Mouse (Mus musculus): ENCODE results near the gene Mbl2. TPM values are rescaled to one million over a fixed set of nuclear protein-coding genes. Genes with fewer than 3 reads are reported as not detected.
"Not testable (repeated sequence)": the region's sequence is repeated elsewhere in the genome, so short reads cannot be mapped to it uniquely, and the experiment has no call there.

Gene Mbl2
- total RNA-seq, 1 experiment = 0.18 TPM

DNA sequence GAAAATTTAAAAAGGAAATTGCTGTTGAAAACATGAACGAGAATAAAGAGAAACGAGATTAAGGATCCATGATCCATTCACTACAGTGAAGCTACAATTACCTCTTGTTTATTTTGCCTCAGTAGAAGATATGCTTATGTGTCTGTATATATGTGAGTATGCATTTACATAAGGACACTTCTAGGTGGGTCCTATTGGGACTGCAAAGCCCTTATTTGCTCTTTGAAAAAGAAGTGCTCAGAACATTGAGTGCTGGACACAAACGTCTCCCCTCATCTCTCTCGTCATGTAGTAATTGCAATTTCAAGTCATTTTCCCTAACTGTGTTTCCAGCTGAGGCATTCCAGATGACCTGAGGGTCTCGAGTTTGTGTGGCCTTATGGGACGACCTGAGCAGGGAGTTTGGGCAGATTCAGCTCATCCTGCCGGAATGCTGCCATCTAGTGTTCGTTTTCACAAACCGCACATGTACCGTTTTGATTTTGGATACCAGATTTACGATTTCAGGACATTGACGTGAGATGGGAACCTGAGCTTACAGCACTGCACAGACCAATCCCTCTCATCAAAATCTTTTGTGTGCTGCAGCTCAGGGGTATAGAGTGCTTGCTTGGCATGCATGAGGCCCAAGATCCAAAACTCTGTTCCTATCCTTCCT is 27.5 kb upstream of the Mbl2 start:
- peak; percentile 62 for DNase-seq (ENCODE audit: low read depth, low spot score)
- TF ChIP-seq ZC3H11A (IDR thresholded peaks at IDR 0.05; ENCODE audit: borderline replicate concordance, low read depth, low read length) (peak; percentile 88), MAFK (IDR thresholded peaks at IDR 0.05; ENCODE audit: insufficient read depth, low read depth, low read length) (no peak)
- in situ Hi-C loops (cut with MboI; ENCODE audit: low sequenced_read_pairs in 2 of 2, unreplicated experiment in 2 of 2) = no loop called here

GRCm38 (mm10) chr19:30205874-30206273 is 26.9 kb upstream of the Mbl2 start:
- H3K4me1 ChIP-seq (ENCODE audit: control insufficient read depth in 2 of 2, insufficient read depth in 2 of 2, low read length in 2 of 2, poor library complexity in 1 of 2) = peaks cover 0 to 3% of the 10 kb centered on the region in 2 experiments; a peak in 2 of 4 replicates
- no peak overlapping the region for H3K9ac ChIP-seq (ENCODE audit: insufficient read depth, low read depth, low read length, poor library complexity, severe bottlenecking)
- H3K27ac ChIP-seq (ENCODE audit: insufficient read depth, low read depth, low read length, poor library complexity, severe bottlenecking) = no peak overlapping the region
- in situ Hi-C loops (cut with MboI; ENCODE audit: low sequenced_read_pairs in 2 of 2, unreplicated experiment in 2 of 2) = no loop called here
- H3K4me3 ChIP-seq (ENCODE audit: insufficient read depth in 1 of 2, low read depth in 1 of 2, low read length in 2 of 2, poor library complexity in 1 of 2, severe bottlenecking in 1 of 2) = no peak overlapping the region
- H3K36me3 ChIP-seq (ENCODE audit: control insufficient read depth, insufficient read depth, low read length, poor library complexity, severe bottlenecking) = no peaks in the 10 kb centered on the region
- DNase-seq (ENCODE audit: low read depth, low spot score) = no peak
- H3K9me3 ChIP-seq (ENCODE audit: control insufficient read depth, insufficient read depth, low read depth, low read length) = no peaks in the 10 kb centered on the region
- no peak for TF ChIP-seq CHD2 (IDR thresholded peaks at IDR 0.05; ENCODE audit: low read depth, low read length)
- no peak for TF ChIP-seq MAFK (IDR thresholded peaks at IDR 0.05; ENCODE audit: insufficient read depth, low read depth, low read length)
- TF ChIP-seq ZC3H11A (IDR thresholded peaks at IDR 0.05; ENCODE audit: borderline replicate concordance, low read depth, low read length) = no peak
- TF ChIP-seq ZNF384 (IDR thresholded peaks at IDR 0.05; ENCODE audit: low read depth, low read length) = no peak
- TF ChIP-seq HCFC1 (IDR thresholded peaks at IDR 0.05; ENCODE audit: borderline replicate concordance, insufficient read depth, low read length) = no peak

More for the DNA sequence above, 27.5 kb upstream of the Mbl2 start:
- Histone ChIP-seq H3K36me3 (ENCODE audit: control insufficient read depth, insufficient read depth, low read length, poor library complexity, severe bottlenecking) (no peaks in the 10 kb centered on the region), H3K27ac (ENCODE audit: insufficient read depth, low read depth, low read length, poor library complexity, severe bottlenecking) (no peak overlapping the region), H3K9ac (ENCODE audit: insufficient read depth, low read depth, low read length, poor library complexity, severe bottlenecking) (no peak overlapping the region), H3K4me1 (ENCODE audit: control insufficient read depth in 2 of 2, insufficient read depth in 2 of 2, low read length in 2 of 2, poor library complexity in 1 of 2) (peaks cover 0 to 3% of the 10 kb centered on the region in 2 experiments; a peak in 2 of 4 replicates), H3K9me3 (ENCODE audit: control insufficient read depth, insufficient read depth, low read depth, low read length) (no peaks in the 10 kb centered on the region), H3K4me3 (ENCODE audit: insufficient read depth in 1 of 2, low read depth in 1 of 2, low read length in 2 of 2, poor library complexity in 1 of 2, severe bottlenecking in 1 of 2) (no peak overlapping the region)

DNA sequence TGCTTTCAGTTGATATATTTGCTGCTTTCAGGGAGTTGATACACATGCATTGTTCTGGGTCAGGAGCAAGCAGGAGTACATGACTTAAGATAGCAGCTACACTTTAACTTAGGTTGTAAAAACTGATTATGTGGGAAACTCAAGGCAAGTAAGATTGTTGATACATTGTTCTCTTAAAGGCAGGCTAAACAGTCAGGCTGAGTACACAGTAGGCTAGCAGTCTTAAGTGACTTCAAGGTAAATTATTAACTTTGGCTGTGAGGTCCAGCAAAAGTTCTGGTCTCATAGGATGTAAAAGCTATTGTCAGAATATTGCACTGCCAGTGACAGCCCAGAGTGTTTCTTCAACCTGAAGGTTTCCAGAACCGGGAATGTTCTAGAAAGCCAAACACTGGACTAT is 25.8 kb upstream of the Mbl2 start:
- H3K36me3 ChIP-seq (ENCODE audit: control insufficient read depth, insufficient read depth, low read length, poor library complexity, severe bottlenecking) = no peaks in the 10 kb centered on the region
- no peak overlapping the region for H3K27ac ChIP-seq (ENCODE audit: insufficient read depth, low read depth, low read length, poor library complexity, severe bottlenecking)
- no peak overlapping the region for H3K9ac ChIP-seq (ENCODE audit: insufficient read depth, low read depth, low read length, poor library complexity, severe bottlenecking)
- H3K4me3 ChIP-seq (ENCODE audit: insufficient read depth in 1 of 2, low read depth in 1 of 2, low read length in 2 of 2, poor library complexity in 1 of 2, severe bottlenecking in 1 of 2) = no peak overlapping the region
- in situ Hi-C loops (cut with MboI; ENCODE audit: low sequenced_read_pairs in 2 of 2, unreplicated experiment in 2 of 2) = no loop called here
- TF ChIP-seq CHD2 (IDR thresholded peaks at IDR 0.05; ENCODE audit: low read depth, low read length) = no peak
- TF ChIP-seq ZNF384 (IDR thresholded peaks at IDR 0.05; ENCODE audit: low read depth, low read length) = no peak
- no peak for TF ChIP-seq ZC3H11A (IDR thresholded peaks at IDR 0.05; ENCODE audit: borderline replicate concordance, low read depth, low read length)
- TF ChIP-seq MAFK (IDR thresholded peaks at IDR 0.05; ENCODE audit: insufficient read depth, low read depth, low read length) = no peak
- no peak for TF ChIP-seq HCFC1 (IDR thresholded peaks at IDR 0.05; ENCODE audit: borderline replicate concordance, insufficient read depth, low read length)
- no peaks in the 10 kb centered on the region for H3K9me3 ChIP-seq (ENCODE audit: control insufficient read depth, insufficient read depth, low read depth, low read length)
- no peak for DNase-seq (ENCODE audit: low read depth, low spot score)
- H3K4me1 ChIP-seq (ENCODE audit: control insufficient read depth in 2 of 2, insufficient read depth in 2 of 2, low read length in 2 of 2, poor library complexity in 1 of 2) = peaks cover 0 to 3% of the 10 kb centered on the region in 2 experiments; a peak in 2 of 4 replicates

DNA sequence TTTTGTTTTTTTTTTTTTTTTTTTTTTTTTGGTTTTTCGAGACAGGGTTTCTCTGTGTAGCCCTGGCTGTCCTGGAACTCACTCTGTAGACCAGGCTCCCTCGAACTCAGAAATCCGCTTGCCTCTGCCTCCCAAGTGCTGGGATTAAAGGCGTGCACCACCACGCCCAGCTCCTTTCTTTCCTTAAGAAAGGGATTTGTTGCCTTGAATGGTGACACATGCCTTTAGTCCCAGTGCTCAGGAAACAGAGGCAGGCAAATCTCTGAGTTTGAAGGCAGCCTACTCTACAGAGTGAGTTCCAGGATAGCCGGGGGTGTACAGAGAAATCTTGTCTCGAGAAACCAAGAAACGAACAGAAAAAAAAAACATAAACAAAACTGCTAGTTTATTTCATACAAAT is 23.7 kb upstream of the Mbl2 start:
- H3K27ac ChIP-seq (ENCODE audit: insufficient read depth, low read depth, low read length, poor library complexity, severe bottlenecking); in situ Hi-C loops (cut with MboI; ENCODE audit: low sequenced_read_pairs in 2 of 2, unreplicated experiment in 2 of 2); H3K9ac ChIP-seq (ENCODE audit: insufficient read depth, low read depth, low read length, poor library complexity, severe bottlenecking); H3K4me3 ChIP-seq (ENCODE audit: insufficient read depth in 1 of 2, low read depth in 1 of 2, low read length in 2 of 2, poor library complexity in 1 of 2, severe bottlenecking in 1 of 2); H3K4me1 ChIP-seq (ENCODE audit: control insufficient read depth in 2 of 2, insufficient read depth in 2 of 2, low read length in 2 of 2, poor library complexity in 1 of 2); H3K9me3 ChIP-seq (ENCODE audit: control insufficient read depth, insufficient read depth, low read depth, low read length); DNase-seq (ENCODE audit: low read depth, low spot score); H3K36me3 ChIP-seq (ENCODE audit: control insufficient read depth, insufficient read depth, low read length, poor library complexity, severe bottlenecking): not testable (repeated sequence)

GRCm38 (mm10) chr19:30214026-30214425 is 18.7 kb upstream of the Mbl2 start:
- peak; percentile 37 for DNase-seq (ENCODE audit: low read depth, low spot score)

GRCm38 (mm10) chr19:30215736-30216135 is 17.0 kb upstream of the Mbl2 start:
- not testable (repeated sequence) for H3K9ac ChIP-seq (ENCODE audit: insufficient read depth, low read depth, low read length, poor library complexity, severe bottlenecking); H3K27ac ChIP-seq (ENCODE audit: insufficient read depth, low read depth, low read length, poor library complexity, severe bottlenecking); H3K36me3 ChIP-seq (ENCODE audit: control insufficient read depth, insufficient read depth, low read length, poor library complexity, severe bottlenecking); DNase-seq (ENCODE audit: low read depth, low spot score); H3K9me3 ChIP-seq (ENCODE audit: control insufficient read depth, insufficient read depth, low read depth, low read length); H3K4me1 ChIP-seq (ENCODE audit: control insufficient read depth in 2 of 2, insufficient read depth in 2 of 2, low read length in 2 of 2, poor library complexity in 1 of 2); H3K4me3 ChIP-seq (ENCODE audit: insufficient read depth in 1 of 2, low read depth in 1 of 2, low read length in 2 of 2, poor library complexity in 1 of 2, severe bottlenecking in 1 of 2)
- in situ Hi-C loops (cut with MboI; ENCODE audit: low sequenced_read_pairs in 2 of 2, unreplicated experiment in 2 of 2) = loop anchor here in 1 of 2 experiments (10.0 kb wide), 1 partner anchor 339 kb away; no protein-coding TSS in a partner anchor

More at GRCm38 (mm10) chr19:30214026-30214425, 18.7 kb upstream of the Mbl2 start:
- TF ChIP-seq ZNF384 (IDR thresholded peaks at IDR 0.05; ENCODE audit: low read depth, low read length) = no peak
- 0 out of 2 replicates have a peak, but pooled peaks have one; percentile 44 for TF ChIP-seq CHD2 (IDR thresholded peaks at IDR 0.05; ENCODE audit: low read depth, low read length)
- no peak overlapping the region for H3K27ac ChIP-seq (ENCODE audit: insufficient read depth, low read depth, low read length, poor library complexity, severe bottlenecking)
- no peaks in the 10 kb centered on the region for H3K9me3 ChIP-seq (ENCODE audit: control insufficient read depth, insufficient read depth, low read depth, low read length)
- H3K9ac ChIP-seq (ENCODE audit: insufficient read depth, low read depth, low read length, poor library complexity, severe bottlenecking) = no peak overlapping the region
- in situ Hi-C loops (cut with MboI; ENCODE audit: low sequenced_read_pairs in 2 of 2, unreplicated experiment in 2 of 2) = loop anchor here in 1 of 2 experiments (10.0 kb wide), 1 partner anchor 341 kb away; no protein-coding TSS in a partner anchor
- H3K4me1 ChIP-seq (ENCODE audit: control insufficient read depth in 2 of 2, insufficient read depth in 2 of 2, low read length in 2 of 2, poor library complexity in 1 of 2) = peaks cover 0 to 4% of the 10 kb centered on the region in 2 experiments; a peak in 2 of 4 replicates
- H3K36me3 ChIP-seq (ENCODE audit: control insufficient read depth, insufficient read depth, low read length, poor library complexity, severe bottlenecking) = no peaks in the 10 kb centered on the region
- H3K4me3 ChIP-seq (ENCODE audit: insufficient read depth in 1 of 2, low read depth in 1 of 2, low read length in 2 of 2, poor library complexity in 1 of 2, severe bottlenecking in 1 of 2) = no peak overlapping the region
